Mouse (Mus musculus): Measurements from ENCODE around the gene Ttc6. TPM values are rescaled to one million over a fixed set of nuclear protein-coding genes. Genes with fewer than 3 reads are reported as not detected.

Gene Ttc6
- total RNA-seq (2021), result under 1 TPM; 0.22 to 0.23 TPM
- long read RNA-seq, experiment 1, result 0 reads
- long read RNA-seq, experiment 2, result 0 reads

DNA sequence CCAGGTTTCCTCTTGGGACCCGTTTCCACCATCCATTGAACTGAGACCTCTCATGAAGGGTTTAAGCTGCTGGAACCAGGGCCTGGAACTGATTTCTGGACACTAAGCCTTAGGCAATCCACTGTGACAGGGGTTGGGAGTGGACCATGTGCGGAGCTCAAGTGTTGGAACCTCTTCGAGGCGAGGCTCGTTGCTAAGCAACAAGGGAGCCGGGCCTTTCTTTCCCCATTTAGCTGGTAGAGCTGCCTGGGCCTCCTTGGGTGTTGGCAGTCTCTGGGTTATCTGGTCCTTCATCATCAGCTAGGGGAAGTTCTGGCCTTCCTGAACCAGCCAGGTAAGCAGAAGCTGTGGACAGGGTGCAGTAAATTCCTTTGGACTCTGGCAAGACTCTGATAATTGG is at the start of gene Ttc6:
Gene Ttc6 (plus strand): TSS at position 205 of the 400 bp plus-strand sequence.
- Histone ChIP-seq H3K4me3 (no peak within 1 kb of the TSS), H3K27ac (no peak within 1 kb of the TSS)
- TF ChIP-seq CTCF (conservative IDR thresholded peaks at IDR 0.05), result no peak
- no peak for DNase-seq (ENCODE audit: low spot score in 2 of 2)

DNA sequence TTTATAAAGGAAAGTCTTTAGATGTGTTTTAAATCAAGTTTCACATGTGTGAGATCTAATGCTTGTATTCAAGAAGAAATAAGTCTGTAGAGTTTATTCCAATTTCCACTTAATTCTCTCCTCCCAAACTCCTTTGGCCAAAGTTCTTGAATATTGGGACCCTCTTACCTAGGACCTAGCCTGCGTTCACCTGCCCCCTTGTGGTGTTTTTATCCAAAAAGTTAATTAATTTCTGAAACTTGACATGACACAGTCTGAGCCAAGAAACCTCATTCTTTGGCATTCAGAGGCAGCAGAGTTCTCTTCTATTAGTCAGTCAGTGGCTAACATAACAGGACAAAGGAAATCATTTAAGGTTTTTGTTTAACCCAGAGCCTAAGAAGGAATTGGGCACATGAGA is 49.4 kb upstream of the Ttc6 start:
- no peak for DNase-seq (ENCODE audit: low spot score in 2 of 2)
- TF ChIP-seq CTCF (conservative IDR thresholded peaks at IDR 0.05), result 0 out of 2 replicates have a peak, but pooled peaks have one; percentile 15
- H3K27ac ChIP-seq, result no peak overlapping the region
- H3K4me3 ChIP-seq, result no peak overlapping the region

DNA sequence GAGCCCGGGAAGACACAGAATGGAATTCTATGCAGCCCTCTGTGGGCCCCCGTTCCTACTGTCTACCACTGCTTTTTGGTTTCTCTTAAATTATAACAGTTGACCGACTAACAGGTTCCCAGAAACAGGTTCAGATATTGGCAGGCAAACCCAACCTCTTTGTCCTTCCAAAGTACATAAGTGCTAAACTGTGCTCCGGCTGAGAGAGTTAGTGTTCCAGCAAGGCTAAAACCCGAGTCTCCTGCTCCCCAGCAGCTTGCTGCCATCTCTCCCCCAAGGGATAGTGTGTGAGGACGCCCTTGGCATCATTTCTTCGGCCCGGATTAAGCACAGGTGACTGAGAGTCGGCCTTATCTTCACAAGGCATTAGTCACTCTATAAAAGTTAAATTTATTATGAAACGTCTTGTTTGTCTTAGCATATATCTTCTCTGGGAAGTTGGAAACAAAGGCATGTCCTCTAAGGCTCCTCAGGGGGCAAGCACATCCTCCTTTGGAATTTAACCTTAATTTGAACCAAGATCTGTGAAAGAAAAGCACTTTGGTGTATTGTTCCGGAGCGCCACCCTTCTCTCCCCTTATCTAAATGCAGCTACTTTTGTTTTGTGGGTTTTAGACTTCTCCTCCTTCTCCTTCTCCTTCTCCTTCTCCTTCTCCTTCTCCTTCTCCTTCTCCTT is 48.1 kb upstream of the Ttc6 start:
- Histone ChIP-seq H3K4me3 (no peak overlapping the region), H3K27ac (no peak overlapping the region)
- no peak for DNase-seq (ENCODE audit: low spot score in 2 of 2)
- no peak for TF ChIP-seq CTCF (conservative IDR thresholded peaks at IDR 0.05)

DNA sequence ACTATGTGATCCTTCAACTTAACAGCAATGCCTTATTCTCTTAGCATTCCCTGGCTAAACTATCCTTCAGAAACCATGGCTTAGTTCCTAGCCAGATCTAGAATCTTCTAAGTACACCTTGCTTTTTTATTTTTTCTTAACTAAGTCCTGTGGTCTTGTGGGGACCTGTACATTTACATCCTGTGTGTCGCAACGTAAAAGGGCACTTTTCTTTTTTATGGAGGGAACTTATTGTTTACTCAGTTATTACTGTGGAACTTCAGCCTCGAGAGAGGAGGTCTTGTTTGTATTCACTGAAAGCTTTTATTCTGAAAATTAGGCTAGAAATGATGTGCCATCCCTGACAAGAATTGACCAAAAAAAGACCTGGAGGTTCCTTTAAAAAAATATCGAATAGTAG is 35.6 kb upstream of the Ttc6 start:
- TF ChIP-seq CTCF (conservative IDR thresholded peaks at IDR 0.05), result no peak

DNA sequence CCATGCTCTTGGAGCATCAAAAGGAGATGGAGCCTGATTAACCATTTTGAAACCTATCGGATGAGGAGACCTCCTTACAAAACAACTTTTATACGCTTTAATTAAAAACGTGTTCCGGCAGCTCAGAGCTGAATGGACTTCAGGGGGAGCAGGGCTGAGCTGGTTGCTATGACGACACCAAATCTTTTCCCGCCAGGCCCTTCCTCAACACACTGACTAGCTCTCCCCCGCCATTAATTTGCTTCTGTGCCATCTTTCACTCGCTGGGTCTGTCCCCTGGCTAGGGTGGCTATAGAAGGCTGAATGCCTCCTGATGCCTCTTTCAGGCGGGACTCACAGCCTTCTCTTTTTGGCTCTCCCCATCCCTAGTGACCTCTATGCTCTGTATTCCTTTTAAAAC is 33.4 kb upstream of the Ttc6 start:
- no peak for TF ChIP-seq CTCF (conservative IDR thresholded peaks at IDR 0.05)
- H3K27ac ChIP-seq, result no peak overlapping the region
- DNase-seq (ENCODE audit: low spot score in 2 of 2), result no peak
- no peak overlapping the region for H3K4me3 ChIP-seq

More for the DNA sequence above, 35.6 kb upstream of the Ttc6 start:
- Histone ChIP-seq H3K27ac (no peak overlapping the region), H3K4me3 (no peak overlapping the region)
- DNase-seq (ENCODE audit: low spot score in 2 of 2), result no peak

DNA sequence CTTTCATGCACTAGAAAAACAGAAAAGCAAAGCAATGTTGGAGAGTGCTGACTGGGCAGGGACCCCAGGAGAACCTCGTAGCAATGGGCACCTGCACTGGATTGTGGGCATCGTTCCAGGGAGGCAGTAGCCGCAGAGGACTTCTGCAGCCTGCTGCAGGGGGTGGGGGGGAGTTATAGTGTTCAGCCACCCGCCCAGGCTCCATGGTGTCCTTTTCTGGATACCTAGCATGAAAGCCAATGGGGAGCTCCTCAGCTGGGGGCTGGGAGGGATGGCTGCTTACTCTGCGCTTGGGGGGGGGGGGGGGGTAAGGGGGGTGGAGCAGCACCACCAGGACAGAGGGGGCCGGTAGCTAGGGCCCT is 29.4 kb upstream of the Ttc6 start:
- DNase-seq (ENCODE audit: low spot score in 2 of 2), result no peak
- Histone ChIP-seq H3K4me3 (no peak overlapping the region), H3K27ac (no peak overlapping the region)
- no peak for TF ChIP-seq CTCF (conservative IDR thresholded peaks at IDR 0.05)

DNA sequence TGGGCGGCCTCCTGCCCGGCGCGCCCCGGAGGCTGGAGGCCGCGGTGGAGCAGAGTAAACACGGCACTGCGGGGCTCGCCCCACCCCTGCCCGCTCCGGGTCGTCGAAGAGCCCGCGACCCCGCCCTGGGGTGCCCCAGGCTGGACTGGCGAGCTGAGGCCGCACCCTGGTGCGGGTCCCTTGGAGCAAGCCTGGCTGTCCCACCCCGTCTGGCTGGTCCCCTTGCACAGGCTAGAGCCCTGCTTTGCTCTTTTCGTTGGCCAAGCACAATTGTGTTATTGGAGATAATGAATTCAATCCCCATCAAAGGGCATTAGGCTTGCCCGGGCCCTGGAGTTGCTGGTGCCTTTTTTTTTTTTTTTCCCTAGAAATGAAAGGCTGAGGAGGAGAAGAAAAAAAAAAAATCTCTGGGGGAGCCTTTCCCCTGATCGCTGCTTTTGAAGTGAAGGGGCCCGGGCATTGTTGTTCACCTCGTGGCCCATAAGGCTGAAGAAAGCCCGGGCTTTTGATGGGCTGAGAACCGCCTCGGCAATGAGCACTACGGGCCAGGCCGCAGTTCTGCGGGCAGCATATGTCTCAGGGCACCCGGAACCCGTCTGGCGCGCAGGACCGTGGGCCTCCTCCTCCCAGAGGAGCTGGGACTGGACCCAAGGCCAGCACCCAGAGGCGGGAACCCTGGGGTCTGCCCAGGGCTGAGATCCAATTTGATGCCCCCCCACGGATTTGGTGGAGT is 28.9 kb upstream of the Ttc6 start:
- H3K4me3 ChIP-seq, result no peak overlapping the region
- no peak overlapping the region for H3K27ac ChIP-seq
- no peak for DNase-seq (ENCODE audit: low spot score in 2 of 2)
- TF ChIP-seq CTCF (conservative IDR thresholded peaks at IDR 0.05), result no peak

DNA sequence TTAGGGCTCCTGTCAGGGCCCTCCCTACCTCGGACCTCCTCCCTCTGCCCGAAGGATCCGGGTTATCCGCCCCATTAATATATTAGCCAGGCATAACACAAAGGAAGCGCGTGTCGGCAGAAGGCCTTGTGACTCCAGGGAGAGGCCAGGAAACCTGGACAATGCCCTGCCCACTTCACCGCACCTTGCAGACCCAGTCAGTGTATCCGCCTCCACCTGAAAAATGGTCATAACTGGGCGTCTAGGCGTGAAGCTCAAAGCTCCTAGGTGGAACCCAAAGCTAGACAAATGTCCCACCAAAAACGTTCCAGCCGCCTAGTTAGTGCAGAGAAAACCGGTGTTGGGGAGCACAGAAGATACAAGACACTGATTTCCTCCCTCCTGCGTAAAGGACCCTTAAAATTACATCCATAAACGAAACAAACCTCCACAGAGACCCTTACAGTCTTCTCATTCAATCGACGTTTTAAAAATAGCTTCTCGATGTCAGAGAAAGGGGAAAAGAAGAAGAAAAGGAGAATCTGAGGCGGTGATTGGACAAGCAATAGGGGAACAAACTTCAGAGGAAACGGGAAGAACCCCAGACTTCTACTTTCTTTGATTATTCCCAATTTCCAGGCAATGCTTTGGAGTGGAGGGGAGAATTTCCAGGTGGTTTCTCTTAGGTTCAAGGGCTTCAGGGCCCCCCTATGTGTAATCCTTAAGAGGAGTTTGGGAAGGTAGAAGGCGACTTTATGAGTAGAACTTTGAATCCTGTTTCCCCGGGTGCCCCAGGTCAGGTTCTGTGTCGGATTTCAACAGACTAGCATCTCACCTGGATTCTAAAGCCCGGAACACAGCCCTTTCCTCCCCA is 27.6 kb upstream of the Ttc6 start:
- TF ChIP-seq CTCF (conservative IDR thresholded peaks at IDR 0.05), result no peak
- no peak for DNase-seq (ENCODE audit: low spot score in 2 of 2)
- Histone ChIP-seq H3K4me3 (no peak overlapping the region), H3K27ac (no peak overlapping the region)

DNA sequence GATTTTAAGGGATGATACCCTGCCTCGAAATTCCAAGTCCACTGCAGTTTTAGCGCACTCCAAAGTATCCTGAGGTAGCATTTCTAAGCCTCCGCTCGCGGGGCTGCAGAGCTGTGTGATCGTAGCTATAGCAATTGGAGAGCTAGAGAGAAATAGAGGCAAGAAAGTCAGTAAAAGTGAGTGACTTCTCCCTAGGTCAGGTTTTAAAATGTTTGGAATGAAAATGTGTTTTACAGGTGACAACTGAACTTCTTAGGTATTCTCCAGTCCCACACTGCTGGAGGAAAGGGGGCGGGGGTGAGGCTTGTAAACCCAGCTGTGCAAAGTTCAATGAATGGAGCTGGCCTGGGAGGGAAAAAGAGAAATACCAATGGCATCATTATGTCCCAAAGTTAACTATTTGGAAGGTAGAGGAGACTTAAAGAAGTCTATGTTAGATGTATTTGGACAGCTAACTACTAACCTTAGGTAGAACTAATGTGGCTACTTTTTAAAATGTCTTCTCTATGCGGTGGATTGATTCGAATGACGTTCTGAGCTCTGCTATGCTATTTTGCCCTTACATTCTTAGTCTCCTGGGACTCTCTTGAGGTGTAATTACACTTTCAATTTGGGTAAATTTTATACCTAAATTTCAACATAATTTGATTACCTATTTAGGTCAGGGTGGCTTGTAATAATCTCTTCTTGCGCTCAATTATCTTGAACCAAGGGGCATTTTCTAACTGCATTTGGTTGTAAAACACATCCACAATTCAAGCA is 26.8 kb upstream of the Ttc6 start:
- TF ChIP-seq CTCF (conservative IDR thresholded peaks at IDR 0.05), result no peak
- DNase-seq (ENCODE audit: low spot score in 2 of 2), result no peak
- Histone ChIP-seq H3K4me3 (no peak overlapping the region), H3K27ac (no peak overlapping the region)

DNA sequence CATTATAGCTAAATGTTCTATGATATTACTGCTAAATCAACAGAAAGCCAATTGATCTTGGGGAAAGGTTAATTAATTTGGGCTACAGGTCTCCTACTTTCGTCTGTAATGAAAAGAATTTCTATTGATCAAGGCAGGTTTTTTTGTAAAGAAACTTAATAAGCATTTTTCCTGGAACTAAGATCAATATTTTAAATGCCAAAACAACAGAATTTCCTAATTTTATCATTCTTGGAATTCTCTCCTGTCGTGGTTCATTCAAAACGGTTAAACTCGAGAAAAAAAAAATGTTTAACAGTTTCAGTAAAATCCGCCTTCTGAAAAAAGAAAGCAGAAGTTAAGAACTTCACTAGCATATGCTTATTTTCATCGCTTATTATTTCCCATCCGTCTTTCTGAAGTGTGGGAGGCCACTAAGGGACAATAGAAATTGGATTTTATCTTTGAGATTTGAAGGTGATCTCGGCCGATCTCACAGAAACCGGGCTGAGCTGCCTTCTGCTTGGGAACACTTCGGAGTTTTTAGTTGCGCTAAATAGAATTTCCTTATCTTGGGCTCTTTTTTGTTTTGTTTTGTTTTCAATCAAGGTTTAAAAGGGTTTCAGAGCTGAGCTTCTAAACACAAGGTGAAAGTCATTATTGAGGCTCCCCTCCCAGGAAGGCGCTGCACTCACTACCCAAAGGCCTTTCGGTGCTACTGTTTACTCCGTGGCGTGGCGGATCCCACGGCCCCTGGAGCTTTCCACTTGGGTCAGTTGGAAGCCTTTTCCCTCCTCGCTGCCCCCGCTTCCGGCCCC is 25.9 kb upstream of the Ttc6 start:
- TF ChIP-seq CTCF (conservative IDR thresholded peaks at IDR 0.05), result no peak
- Histone ChIP-seq H3K27ac (no peak overlapping the region), H3K4me3 (no peak overlapping the region)
- DNase-seq (ENCODE audit: low spot score in 2 of 2), result no peak

DNA sequence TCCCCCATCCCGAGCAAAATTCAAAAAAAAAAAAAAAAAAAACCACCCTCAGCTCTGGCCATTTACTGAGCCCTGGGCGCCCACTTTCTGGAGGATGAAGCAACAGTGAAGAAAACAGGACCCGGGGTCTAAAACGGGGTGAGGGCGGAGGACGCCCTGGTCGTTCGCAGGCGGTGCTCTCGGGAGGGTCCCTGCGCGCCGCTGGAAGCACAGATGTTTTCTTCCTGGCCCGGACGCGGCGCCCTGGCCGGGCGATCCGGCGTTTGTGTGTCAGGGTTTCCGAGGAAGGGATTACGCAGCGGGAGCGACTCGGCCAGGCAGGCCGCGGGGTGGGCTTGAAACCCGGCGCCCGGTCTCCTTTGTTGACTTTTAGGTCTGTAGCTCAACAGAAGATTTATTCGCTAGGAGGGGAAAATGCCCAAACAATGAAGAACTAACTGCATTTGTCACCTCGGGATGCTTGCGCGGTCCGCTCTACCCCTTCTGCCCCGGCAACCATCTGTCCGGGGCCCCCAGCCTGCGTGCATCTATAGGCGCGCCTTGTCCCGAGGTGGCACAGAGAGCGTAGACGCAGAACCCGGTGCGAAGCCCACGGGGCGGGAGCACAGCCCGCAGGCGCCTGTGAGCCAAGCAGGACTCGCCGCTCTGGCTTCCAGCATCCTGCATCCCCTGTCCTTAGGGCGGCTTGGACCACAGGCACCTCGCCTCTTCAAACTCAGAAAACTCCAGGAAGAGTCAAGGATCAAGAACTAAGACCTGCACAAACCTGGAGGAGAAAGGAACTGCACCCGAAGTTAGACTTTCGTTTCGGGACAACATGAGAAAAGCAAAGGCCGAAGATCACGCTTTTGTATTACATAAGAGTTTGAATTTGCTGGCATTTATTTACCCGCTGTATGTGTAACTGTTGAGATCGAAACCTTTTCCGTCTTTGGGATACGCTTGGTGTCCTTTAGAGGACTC is 25.0 kb upstream of the Ttc6 start:
- no peak for TF ChIP-seq CTCF (conservative IDR thresholded peaks at IDR 0.05)
- no peak for DNase-seq (ENCODE audit: low spot score in 2 of 2)
- no peak overlapping the region for H3K27ac ChIP-seq
- H3K4me3 ChIP-seq, result no peak overlapping the region
